Mouse (Mus musculus) adrenal gland, postnatal 36 days (tissue): Measurements from ENCODE around the gene Tns1. TPM values are rescaled to one million over a fixed set of nuclear protein-coding genes. Genes with fewer than 3 reads are reported as not detected.

ENCODE experiments used
- DNase-seq, 2 experiments: peaks; one replicate each; pipeline ENCODE4 v3.0.0; 2021; ENCODE audit warnings: mixed read lengths in 1 of 2
- total RNA-seq, 2 experiments: library from RNA; stranded (reverse); gene quantifications; 2 replicates each; pipeline ENCODE4 v1.2.3; 2021

The Tns1 gene
- total RNA-seq, 2 experiments from 2014 or later = 404 to 411 TPM

GRCm38 (mm10) chr1:74033407-74033806 is 90.8 kb downstream of the Tns1 start:
- no peak for DNase-seq

GRCm38 (mm10) chr1:74032966-74033365 is 91.3 kb downstream of the Tns1 start:
- DNase-seq = no peak

DNA sequence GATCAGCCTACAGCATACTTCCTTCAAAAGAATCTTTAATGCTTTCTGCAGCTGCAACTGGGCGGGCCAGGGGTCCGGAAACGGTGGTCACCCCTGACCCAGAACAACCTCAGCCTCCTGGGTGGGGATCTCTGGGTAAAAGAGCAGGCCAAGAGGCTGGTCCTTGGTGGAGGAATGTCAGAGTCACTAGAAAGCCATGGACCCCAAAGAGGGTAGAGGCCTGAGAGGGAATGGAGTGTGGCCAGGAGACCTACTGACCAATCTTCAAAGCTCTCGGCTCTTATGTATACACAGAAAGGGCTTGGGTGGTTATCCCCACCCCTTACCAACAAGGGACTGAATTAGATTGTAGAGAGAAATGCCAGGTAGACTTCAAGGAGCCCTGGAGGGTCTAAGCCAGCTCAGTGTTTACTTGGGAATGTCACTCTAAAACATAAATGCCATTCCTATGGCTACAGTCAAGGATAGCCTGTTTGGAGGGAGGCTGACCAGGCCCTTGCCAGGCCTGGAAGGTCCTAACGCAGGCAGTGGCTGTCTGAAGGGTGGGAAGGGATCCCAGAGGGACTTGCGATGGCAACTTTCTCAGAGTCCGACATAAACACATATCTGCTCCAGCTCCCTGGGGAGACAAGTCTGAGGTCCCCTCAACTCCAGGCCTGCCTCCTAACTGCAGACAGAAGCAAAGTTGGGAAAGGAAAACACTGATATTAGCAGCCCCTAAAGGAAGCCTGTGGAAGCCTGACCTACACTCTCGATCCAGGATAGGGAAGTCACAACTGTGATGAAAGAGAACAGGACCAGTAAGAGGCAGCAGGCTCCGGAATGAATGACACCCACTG is 92.3 kb downstream of the Tns1 start:
- DNase-seq = peak in 1 of 2 experiments; percentile 41

GRCm38 (mm10) chr1:74030901-74031360 is 93.3 kb downstream of the Tns1 start:
- DNase-seq = peak; percentile 78 to 82

DNA sequence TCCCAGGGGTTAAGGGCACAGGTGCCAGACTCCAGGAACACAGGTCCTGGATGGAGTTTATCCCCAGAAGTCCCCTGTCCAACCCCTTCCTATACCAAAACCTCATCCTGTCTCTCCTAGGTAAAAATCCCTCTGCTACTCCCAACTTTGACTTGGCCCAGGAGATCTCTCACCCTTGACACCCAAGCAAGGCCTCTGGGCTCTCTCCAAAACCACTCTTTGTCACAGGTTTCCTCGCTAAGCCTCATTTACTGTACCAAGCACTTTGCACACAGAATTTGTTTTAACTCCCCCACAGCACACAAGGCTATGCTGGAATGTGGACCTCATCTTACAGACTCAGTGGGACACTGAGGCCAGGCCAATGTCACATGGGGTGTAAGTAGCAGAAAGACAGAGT is 94.0 kb downstream of the Tns1 start:
- DNase-seq = no peak

GRCm38 (mm10) chr1:74029669-74030068 is 94.6 kb downstream of the Tns1 start:
- DNase-seq = no peak

- DNase-seq = peak; percentile 79 to 85
These were observed 95.4 kb downstream of the Tns1 start for GRCm38 (mm10) chr1:74028881-74029266.

DNA sequence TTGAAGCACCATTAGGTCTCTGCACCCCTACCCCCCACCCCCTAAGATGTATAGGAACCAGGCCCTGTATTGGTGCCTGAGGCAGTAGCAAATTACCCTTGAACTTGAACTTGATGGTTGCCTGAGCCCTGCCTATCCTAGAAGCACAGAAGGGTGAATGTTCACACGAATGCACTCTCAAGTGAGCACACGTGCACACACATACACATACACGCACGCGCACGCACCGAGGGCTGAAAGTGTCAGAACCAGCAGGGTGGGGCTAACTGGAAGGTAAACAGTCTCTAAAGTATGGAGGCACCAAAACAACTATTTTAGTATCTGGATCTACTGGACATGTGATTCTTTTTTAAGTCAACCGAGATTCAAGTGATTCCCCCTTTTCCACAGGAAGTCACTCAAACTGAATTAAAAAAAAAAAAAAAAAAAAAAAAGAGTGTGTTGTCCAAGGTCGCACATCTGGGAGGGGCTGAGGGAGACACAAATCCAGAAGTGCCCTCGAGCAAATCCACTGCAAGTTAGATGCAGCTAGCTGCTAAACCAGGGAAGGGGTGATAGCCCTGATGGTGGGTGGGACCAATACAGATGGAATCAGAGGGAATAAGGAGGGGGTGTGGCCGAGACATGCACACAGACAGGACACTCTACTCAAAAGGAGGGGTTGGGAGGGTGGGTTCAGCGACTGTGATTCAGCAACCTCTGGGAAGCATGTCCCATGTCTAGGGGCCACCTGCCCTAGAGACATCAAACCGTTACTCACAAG is 96.0 kb downstream of the Tns1 start:
- DNase-seq = no peak

- peak; percentile 87 to 89 for DNase-seq
These were observed 96.6 kb downstream of the Tns1 start for GRCm38 (mm10) chr1:74027559-74028091.

DNA sequence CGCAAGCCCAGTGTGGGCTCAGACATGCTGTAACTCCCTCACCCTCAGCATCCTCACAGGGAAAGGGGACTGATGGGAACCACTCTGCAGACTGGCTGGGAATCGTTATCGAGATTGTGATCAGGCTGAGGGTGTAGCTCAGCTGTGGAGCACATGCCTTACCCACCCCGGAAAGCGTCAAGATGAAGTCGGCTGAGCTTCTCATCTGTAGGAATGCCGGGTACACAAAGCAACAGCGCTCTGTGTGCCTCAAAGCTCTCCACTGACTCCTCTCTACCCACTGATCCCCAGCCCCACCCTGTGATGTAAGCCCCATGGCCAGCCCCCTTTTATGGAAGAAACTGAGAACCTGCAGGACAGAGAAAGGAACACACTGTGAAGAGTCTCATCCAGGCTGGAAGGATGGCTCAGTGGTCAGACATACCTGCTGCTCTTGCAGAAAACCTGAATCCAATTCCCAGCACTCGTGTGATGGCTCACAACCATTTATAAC is 97.5 kb downstream of the Tns1 start:
- no peak for DNase-seq

- peak; percentile 50 to 77 for DNase-seq
These were observed 98.5 kb downstream of the Tns1 start for GRCm38 (mm10) chr1:74025651-74026226.

DNA sequence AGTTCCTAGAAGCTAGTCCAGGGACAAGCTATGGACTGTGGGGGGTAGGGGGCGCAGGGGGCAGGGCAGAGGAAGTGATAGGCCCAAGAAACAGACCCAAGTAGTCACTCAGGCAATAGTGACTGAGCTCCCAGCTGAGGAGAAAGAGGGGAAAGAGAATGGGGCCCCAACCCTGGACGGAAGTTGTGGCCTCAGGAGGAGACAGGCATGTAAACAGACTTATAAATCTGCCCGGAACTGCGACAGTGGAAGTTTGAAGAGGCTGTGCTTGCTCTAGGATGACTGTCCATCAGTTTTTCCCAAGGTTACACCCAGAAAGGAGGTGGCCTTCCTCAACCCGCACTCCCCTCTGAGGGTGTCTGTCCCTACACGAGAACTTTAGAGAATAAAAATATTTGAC is 99.0 kb downstream of the Tns1 start:
- peak in 1 of 2 experiments; percentile 36 for DNase-seq

- DNase-seq = no peak
These were observed 99.6 kb downstream of the Tns1 start for GRCm38 (mm10) chr1:74024452-74025190.

DNA sequence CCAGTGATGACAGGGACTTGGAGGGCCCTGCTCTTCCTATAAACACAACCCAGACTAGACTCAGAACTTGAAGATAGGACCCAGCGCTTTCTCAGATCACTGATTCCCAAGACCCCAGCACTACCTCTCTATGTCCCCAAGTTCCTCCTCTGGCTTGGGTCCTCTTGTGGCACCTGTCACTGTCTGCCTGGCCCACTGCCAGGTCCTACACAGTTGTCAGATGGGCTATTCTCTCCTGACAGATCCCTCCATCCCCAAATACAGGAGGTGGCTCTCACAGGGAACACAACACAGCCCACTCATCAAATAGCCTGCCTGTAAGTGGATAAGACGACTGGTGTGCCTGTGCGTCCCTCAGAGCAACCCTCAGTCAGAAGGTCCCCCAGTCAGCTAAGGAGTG is 101.3 kb downstream of the Tns1 start:
- DNase-seq = no peak

DNA sequence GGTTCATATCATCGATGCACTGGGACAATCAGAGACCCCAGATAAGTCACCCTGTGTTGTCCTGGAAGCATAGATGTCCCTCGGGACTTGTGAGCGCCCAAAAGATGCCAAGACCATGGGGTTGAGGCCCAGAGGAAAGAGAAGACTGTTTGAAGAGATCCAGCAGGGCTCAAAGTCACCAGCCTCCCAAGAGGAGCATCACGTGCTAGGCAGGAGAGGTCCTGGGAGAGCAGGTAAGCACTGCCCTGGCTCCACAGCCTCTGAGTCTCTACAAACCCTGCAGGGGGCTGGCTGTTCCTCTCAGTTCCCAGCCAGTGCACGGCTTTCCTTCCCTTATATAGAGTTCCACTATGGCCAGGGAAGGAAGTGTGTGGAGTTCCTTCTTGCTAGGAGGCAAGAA is 101.7 kb downstream of the Tns1 start:
- DNase-seq = no peak

GRCm38 (mm10) chr1:74020235-74020634 is 104.0 kb downstream of the Tns1 start:
- no peak for DNase-seq

GRCm38 (mm10) chr1:74017399-74018172 is 106.7 kb downstream of the Tns1 start:
- DNase-seq = no peak

DNA sequence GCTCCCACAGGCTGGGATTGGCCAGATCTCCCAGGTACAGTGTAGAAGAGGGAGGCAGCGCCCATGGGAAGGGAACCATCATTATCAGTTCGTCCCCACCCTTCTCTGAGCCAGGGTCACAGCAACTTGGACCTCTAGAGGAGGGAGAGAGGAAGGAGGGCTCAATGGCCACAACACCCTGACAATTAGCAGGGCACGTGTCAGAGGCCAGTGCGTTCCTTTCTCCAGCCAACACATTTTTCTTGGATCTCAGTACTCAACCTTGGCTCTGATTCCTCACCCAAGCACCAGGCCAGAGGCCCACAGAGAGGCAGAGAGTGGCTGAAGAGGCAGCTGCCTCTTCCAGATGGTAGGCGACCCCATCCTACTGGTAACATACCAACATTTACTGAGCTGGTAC is 107.6 kb downstream of the Tns1 start:
- DNase-seq = no peak

DNA sequence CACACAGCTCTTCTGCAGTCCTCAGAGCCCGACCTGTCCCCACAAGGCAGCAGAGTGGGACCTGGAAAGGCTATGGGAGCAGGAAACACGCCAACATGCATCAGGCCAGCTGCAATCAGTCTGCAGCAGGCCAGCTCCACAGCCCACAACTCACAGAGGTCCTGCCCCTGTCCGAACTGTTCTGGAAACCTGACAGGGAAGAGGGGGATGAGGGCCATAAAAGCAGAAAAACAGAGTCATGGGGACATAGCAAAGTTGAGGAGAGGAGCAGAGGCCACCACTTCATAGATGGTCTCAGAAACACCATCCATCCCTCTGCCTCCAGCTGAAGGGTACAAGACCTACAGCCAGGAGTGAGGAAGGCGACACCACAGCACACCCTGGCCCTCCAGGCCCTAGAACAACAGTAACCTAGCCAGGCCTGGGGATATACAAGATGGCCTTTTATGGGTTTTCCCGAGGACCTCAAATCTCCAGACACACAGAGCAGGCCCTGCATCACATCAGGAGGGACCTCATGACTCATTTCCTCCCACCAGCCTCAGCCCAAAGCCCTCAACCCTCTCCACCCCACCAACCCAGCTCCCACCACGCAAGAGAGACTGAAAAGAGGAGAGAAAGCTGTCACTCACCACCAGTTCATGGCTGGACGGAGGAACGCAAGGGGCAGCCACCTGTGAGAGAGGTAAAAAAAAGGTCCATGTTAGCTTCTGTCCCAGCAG is 108.6 kb downstream of the Tns1 start:
- DNase-seq = no peak
